Mouse (Mus musculus): ENCODE measurements at regions not wholly inside any gene's neighbourhood (a gene's known extent, or its start where the extent isn't known, plus 50 kb on each side); places are given as distances from the start of the nearest gene placed in this dataset.
A peak's percentile ranks its signal among the peaks of the same experiment; 100 is the strongest.

DNA sequence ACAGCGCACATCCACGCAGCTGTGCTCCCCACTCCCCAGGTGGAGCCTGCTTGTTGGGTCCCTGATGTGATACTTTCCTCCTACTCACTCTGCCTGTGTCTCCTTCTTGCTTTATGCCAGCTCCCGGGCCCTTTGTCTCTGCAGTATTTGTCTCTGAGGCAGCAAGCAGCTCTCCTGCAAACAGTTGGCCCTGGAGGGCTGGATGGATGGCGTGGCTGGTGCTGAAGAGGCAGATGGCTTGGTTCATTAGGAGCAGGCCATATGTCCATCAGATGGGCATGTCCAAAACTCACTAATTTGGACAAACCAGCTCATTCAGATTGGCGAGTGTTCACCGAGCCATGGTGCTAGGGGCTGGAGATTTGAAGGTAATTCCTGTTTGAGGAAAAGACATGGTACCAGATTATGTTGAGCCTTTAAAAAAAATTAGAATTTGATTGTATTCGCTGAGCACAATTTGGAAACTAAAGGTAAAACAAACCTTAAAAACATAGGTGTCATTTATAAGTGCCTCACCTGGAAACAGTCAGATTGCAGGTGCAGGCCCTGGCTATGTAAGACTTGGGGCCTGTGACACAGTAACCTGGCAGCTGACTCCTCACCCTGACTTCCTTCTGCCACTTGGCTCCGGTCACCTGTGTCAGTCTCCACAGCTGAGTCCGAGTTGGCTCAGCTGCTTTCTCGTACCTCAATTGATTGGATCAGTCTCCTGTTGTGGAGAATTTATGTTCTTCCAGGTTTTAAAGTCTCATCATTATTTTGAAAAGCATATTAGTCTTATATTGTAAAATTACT lies 549.5 kb downstream of the Tbc1d22a start:
- no peaks in the 10 kb centered on the region for H3K27me3 ChIP-seq (replicated peaks; ENCODE audit: control insufficient read depth, insufficient read depth, low read length)
- H3K36me3 ChIP-seq (ENCODE audit: control insufficient read depth, insufficient read depth): no peaks in the 10 kb centered on the region
- H3K9ac ChIP-seq (replicated peaks; ENCODE audit: low read depth, low read length): no peak overlapping the region
- H3K4me2 ChIP-seq (ENCODE audit: low read length): no peak overlapping the region
- no peaks in the 10 kb centered on the region for H3K9me3 ChIP-seq (ENCODE audit: control insufficient read depth, low read length)
- peak; percentile 28; the same call in 1 of the 2 replicates for ATAC-seq
- no peak overlapping the region for H3K27ac ChIP-seq (ENCODE audit: low read length)
- no peak overlapping the region for H3K4me3 ChIP-seq (replicated peaks; ENCODE audit: low read length)
- H3K4me1 ChIP-seq (replicated peaks; ENCODE audit: control insufficient read depth, insufficient read depth, low read length): no peaks in the 10 kb centered on the region
- WGBS: 80% methylated on average over 10 of the region's 10 CpGs

DNA sequence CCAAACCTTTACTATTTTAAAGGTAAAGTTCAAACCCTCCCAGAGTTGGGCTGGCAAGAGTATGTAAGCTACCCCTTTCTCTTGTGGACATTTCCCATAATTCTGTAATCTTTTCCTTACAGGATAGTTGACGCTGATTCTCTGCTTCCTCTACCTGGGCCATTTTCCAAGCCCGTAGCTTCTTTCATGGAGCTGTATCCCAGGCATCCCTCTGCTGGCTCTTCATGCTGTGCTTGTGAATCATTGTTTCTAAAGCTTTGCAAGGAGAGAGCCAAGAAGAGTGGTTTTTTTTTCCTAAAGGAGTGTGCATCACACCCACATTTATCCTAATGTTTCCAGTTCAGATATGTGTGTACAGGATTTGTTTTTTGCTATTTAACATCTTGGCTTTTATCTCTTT lies 553.4 kb downstream of the Tbc1d22a start:
- H3K27me3 ChIP-seq (replicated peaks; ENCODE audit: control insufficient read depth, insufficient read depth, low read length): no peaks in the 10 kb centered on the region
- ATAC-seq: no peak
- no peaks in the 10 kb centered on the region for H3K9me3 ChIP-seq (ENCODE audit: control insufficient read depth, low read length)
- WGBS: 72% methylated on average over 2 of the region's 2 CpGs
- no peaks in the 10 kb centered on the region for H3K36me3 ChIP-seq (ENCODE audit: control insufficient read depth, insufficient read depth)
- H3K4me2 ChIP-seq (ENCODE audit: low read length): no peak overlapping the region
- H3K4me1 ChIP-seq (replicated peaks; ENCODE audit: control insufficient read depth, insufficient read depth, low read length): no peaks in the 10 kb centered on the region
- no peak overlapping the region for H3K9ac ChIP-seq (replicated peaks; ENCODE audit: low read depth, low read length)
- no peak overlapping the region for H3K27ac ChIP-seq (ENCODE audit: low read length)
- H3K4me3 ChIP-seq (replicated peaks; ENCODE audit: low read length): no peak overlapping the region

DNA sequence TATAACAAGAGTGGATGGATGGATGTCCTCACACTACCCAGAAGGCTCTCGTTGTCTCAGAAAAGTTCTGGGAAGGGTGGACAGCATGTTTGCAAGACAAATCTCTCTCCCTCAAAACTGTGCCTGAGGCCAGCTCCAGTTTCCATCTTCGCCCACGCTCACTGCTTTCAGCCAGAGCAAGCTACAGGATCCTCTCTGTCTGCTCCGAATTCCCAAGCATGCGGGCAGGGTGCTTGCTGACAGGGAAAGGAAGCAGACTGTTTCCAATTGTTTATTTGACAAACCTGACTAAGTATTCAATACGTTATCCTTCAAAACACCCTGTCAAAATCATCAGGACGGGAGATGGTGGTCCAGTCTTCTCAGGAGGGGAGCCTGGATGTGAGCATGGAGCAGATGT lies 558.8 kb downstream of the Tbc1d22a start:
- Histone ChIP-seq H3K27ac (ENCODE audit: low read length) (no peak overlapping the region), H3K9ac (replicated peaks; ENCODE audit: low read depth, low read length) (no peak overlapping the region), H3K4me1 (replicated peaks; ENCODE audit: control insufficient read depth, insufficient read depth, low read length) (no peaks in the 10 kb centered on the region), H3K9me3 (ENCODE audit: control insufficient read depth, low read length) (no peaks in the 10 kb centered on the region), H3K4me2 (ENCODE audit: low read length) (no peak overlapping the region), H3K36me3 (ENCODE audit: control insufficient read depth, insufficient read depth) (no peaks in the 10 kb centered on the region), H3K27me3 (replicated peaks; ENCODE audit: control insufficient read depth, insufficient read depth, low read length) (no peaks in the 10 kb centered on the region), H3K4me3 (replicated peaks; ENCODE audit: low read length) (no peak overlapping the region)
- ATAC-seq: no peak
- WGBS: 81% methylated on average over 7 of the region's 7 CpGs

DNA sequence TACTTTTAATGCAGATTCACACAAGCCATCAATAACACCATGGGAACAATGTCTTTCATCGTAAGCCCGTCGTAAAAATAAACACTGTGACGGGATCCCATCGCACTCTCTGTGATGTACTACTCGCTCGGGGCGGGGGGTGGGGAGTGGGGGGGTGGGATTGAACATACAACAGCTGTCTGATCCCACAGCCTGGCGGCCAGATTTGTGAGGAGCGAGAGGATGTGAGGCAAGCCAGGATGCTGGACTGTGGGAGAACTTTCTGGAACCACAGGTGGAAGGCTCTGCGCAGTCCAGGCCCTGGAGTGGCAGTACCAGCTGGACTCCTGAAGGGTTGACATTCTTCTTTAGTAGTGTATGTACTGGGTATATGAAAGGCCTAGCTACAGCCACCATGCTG lies 563.7 kb downstream of the Tbc1d22a start:
- no peaks in the 10 kb centered on the region for H3K36me3 ChIP-seq (ENCODE audit: control insufficient read depth, insufficient read depth)
- H3K9ac ChIP-seq (replicated peaks; ENCODE audit: low read depth, low read length): no peak overlapping the region
- no peak for ATAC-seq
- H3K27ac ChIP-seq (ENCODE audit: low read length): no peak overlapping the region
- WGBS: 87% methylated on average over 11 of the region's 11 CpGs
- no peaks in the 10 kb centered on the region; the same call in 1 of the 2 replicates for H3K4me1 ChIP-seq (replicated peaks; ENCODE audit: control insufficient read depth, insufficient read depth, low read length)
- H3K9me3 ChIP-seq (ENCODE audit: control insufficient read depth, low read length): no peaks in the 10 kb centered on the region
- no peak overlapping the region for H3K4me2 ChIP-seq (ENCODE audit: low read length)
- H3K4me3 ChIP-seq (replicated peaks; ENCODE audit: low read length): no peak overlapping the region
- H3K27me3 ChIP-seq (replicated peaks; ENCODE audit: control insufficient read depth, insufficient read depth, low read length): no peaks in the 10 kb centered on the region

GRCm38 (mm10) chr15:86781160-86781559 lies 566.9 kb downstream of the Tbc1d22a start:
- Histone ChIP-seq H3K27me3 (replicated peaks; ENCODE audit: control insufficient read depth, insufficient read depth, low read length) (no peaks in the 10 kb centered on the region), H3K9ac (replicated peaks; ENCODE audit: low read depth, low read length) (no peak overlapping the region), H3K4me2 (ENCODE audit: low read length) (no peak overlapping the region), H3K36me3 (ENCODE audit: control insufficient read depth, insufficient read depth) (no peaks in the 10 kb centered on the region), H3K4me3 (replicated peaks; ENCODE audit: low read length) (no peak overlapping the region), H3K9me3 (ENCODE audit: control insufficient read depth, low read length) (no peaks in the 10 kb centered on the region), H3K27ac (ENCODE audit: low read length) (no peak overlapping the region), H3K4me1 (replicated peaks; ENCODE audit: control insufficient read depth, insufficient read depth, low read length) (no peaks in the 10 kb centered on the region; the same call in 1 of the 2 replicates)
- 80% methylated on average over 11 of the region's 11 CpGs for WGBS
- peak; percentile 33; the same call in 1 of the 2 replicates for ATAC-seq

DNA sequence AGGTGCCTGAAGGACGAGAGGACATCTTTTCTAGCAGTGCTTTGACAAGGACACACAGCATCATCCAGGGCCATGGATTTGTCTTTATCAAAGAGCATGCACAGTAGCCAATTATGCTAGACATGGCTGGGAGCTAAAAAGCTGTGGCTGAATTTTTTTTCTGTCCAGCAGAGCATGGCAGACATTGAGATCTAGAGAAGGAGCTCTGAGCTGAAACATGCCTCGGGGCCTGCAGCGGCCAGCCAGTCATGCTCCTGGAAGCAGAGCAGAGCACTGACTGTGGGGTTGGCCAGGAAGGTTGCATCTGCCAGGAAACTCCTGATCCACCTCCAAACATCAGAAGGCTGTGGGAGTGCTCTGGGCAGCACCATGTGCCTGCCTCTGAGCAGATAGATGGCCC lies 580.5 kb downstream of the Tbc1d22a start:
- Histone ChIP-seq H3K9ac (replicated peaks; ENCODE audit: low read depth, low read length) (no peak overlapping the region), H3K27me3 (replicated peaks; ENCODE audit: control insufficient read depth, insufficient read depth, low read length) (no peaks in the 10 kb centered on the region), H3K4me3 (replicated peaks; ENCODE audit: low read length) (no peak overlapping the region), H3K4me2 (ENCODE audit: low read length) (no peak overlapping the region), H3K36me3 (ENCODE audit: control insufficient read depth, insufficient read depth) (no peaks in the 10 kb centered on the region), H3K27ac (ENCODE audit: low read length) (no peak overlapping the region), H3K4me1 (replicated peaks; ENCODE audit: control insufficient read depth, insufficient read depth, low read length) (peaks cover 3% of the 10 kb centered on the region; the same call in 1 of the 2 replicates), H3K9me3 (ENCODE audit: control insufficient read depth, low read length) (no peaks in the 10 kb centered on the region)
- ATAC-seq: no peak
- 84% methylated on average over 3 of the region's 3 CpGs for WGBS

DNA sequence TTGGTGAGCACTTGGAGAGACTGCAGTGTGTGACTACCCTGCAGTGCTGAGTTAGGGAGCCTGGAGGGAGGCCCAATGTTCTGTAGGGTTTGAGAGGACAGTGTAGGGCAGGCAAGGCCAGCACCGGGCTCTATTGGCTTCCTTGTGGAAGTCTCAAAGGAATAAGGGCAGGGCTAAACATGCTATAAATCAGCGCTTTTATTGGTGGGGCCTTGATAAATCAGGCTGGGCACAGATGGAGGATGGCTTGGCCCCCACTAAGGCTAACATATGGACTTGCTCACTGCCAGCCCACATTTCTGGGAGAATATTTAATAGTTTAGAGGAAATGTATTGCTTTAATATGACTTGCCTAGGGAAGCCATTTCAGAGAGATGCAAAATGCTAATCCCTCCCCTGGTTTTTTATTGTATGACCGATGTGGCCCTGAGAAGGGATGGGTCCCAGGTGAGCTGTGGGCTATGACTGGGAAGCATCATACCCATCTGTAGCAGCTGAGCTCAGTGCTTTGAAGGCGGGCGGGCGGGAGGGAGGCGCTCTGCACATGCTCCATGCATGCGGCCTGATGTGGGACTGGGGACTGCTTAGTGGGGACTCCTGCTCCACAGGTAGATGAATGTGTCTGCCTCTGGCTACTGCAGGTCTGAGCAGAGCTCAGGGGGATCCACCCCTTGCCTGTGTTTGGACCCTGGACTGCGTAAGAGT lies 584.4 kb downstream of the Tbc1d22a start:
- Histone ChIP-seq H3K36me3 (ENCODE audit: control insufficient read depth, insufficient read depth) (no peaks in the 10 kb centered on the region), H3K4me3 (replicated peaks; ENCODE audit: low read length) (no peak overlapping the region), H3K4me1 (replicated peaks; ENCODE audit: control insufficient read depth, insufficient read depth, low read length) (peaks cover 3% of the 10 kb centered on the region; the same call in 1 of the 2 replicates), H3K4me2 (ENCODE audit: low read length) (no peak overlapping the region), H3K9ac (replicated peaks; ENCODE audit: low read depth, low read length) (no peak overlapping the region), H3K27me3 (replicated peaks; ENCODE audit: control insufficient read depth, insufficient read depth, low read length) (no peaks in the 10 kb centered on the region), H3K27ac (ENCODE audit: low read length) (no peak overlapping the region), H3K9me3 (ENCODE audit: control insufficient read depth, low read length) (no peaks in the 10 kb centered on the region)
- WGBS: 90% methylated on average over 9 of the region's 9 CpGs
- ATAC-seq: 0 out of 2 replicates have a peak, but pooled peaks have one; percentile 45

DNA sequence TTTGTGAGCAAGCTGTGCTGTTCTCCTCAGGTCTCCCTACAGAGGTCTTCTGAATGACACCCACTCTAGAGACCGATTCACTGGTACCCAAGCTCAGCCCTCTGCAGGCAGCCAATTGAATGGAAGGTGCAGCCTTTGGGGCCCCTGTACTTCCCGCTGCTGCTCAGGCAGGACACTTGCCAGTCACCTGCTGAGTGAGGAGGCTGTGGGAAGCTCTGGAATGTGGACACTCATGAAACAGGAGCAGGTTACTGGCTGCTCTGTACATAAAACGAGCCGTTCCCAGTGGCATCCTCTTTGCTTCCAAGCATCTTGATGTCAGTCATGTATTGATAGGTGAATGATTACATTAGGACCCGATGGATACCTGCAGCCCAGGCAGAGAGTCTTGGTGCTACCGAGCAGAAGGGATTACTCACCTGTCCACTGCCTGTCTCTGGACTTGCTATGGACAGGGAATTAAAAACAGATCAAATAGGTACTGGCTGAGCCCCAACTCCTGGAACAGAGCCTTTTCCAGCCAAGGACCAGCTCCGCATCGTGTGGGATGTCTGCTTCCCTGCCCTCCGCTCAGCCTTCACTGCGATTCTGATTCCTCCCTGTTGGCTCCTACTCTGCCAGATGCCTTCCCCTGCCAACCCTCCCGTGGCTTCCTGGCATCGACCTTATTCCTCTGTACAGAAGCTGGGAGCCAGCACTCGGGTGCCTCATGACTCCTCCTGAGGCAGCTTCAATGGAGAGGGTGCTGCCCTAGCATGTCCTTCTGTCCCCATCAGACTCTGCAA lies 593.2 kb downstream of the Tbc1d22a start:
- ATAC-seq: no peak
- no peak overlapping the region for H3K27ac ChIP-seq (ENCODE audit: low read length)
- H3K9me3 ChIP-seq (ENCODE audit: control insufficient read depth, low read length): no peaks in the 10 kb centered on the region
- no peaks in the 10 kb centered on the region for H3K36me3 ChIP-seq (ENCODE audit: control insufficient read depth, insufficient read depth)
- H3K9ac ChIP-seq (replicated peaks; ENCODE audit: low read depth, low read length): no peak overlapping the region
- no peaks in the 10 kb centered on the region for H3K4me1 ChIP-seq (replicated peaks; ENCODE audit: control insufficient read depth, insufficient read depth, low read length)
- no peak overlapping the region for H3K4me2 ChIP-seq (ENCODE audit: low read length)
- no peak overlapping the region for H3K4me3 ChIP-seq (replicated peaks; ENCODE audit: low read length)
- WGBS: 69% methylated on average over 13 of the region's 13 CpGs
- H3K27me3 ChIP-seq (replicated peaks; ENCODE audit: control insufficient read depth, insufficient read depth, low read length): no peaks in the 10 kb centered on the region

DNA sequence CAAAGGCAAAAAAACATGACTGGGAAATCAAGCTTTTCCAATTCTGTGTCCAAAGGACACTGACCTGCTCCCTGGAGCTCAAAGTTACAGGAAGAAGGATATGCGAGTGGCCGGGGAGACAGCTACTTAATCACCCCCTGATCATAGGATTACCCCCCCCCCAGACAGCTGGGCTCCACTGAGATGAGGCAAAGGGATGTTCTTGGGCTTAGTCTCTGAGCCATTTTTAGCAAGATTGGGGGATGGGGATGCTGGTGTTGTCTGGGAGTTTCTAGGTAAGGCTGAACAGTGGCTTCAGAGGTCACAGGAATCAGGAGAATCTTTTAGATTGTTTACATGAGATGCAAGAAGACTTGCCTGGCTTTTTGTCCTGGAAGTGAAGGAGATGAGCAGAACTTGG lies 597.6 kb downstream of the Tbc1d22a start:
- H3K9ac ChIP-seq (replicated peaks; ENCODE audit: low read depth, low read length): no peak overlapping the region
- WGBS: 92% methylated on average over 2 of the region's 2 CpGs
- H3K4me1 ChIP-seq (replicated peaks; ENCODE audit: control insufficient read depth, insufficient read depth, low read length): peaks cover 5% of the 10 kb centered on the region; the same call in 1 of the 2 replicates
- no peak overlapping the region for H3K4me2 ChIP-seq (ENCODE audit: low read length)
- no peaks in the 10 kb centered on the region for H3K9me3 ChIP-seq (ENCODE audit: control insufficient read depth, low read length)
- no peak overlapping the region for H3K27ac ChIP-seq (ENCODE audit: low read length)
- no peaks in the 10 kb centered on the region for H3K36me3 ChIP-seq (ENCODE audit: control insufficient read depth, insufficient read depth)
- H3K27me3 ChIP-seq (replicated peaks; ENCODE audit: control insufficient read depth, insufficient read depth, low read length): no peaks in the 10 kb centered on the region
- no peak overlapping the region for H3K4me3 ChIP-seq (replicated peaks; ENCODE audit: low read length)
- no peak for ATAC-seq

Measured in forebrain, embryonic 16.5 days (tissue).